Mouse (Mus musculus) spleen, adult 2 months (tissue): ENCODE results near the gene Uts2. TPM values are rescaled to one million over a fixed set of nuclear protein-coding genes. Genes with fewer than 3 reads are reported as not detected.

Experiments used
- DNase-seq, 2 experiments: peaks; one replicate each; pipeline versions ENCODE4 v3.0.0 to v3.0.0-alpha.2; 2012 to 2021; ENCODE audit warnings: low spot score in 2 of 2, low read depth in 1 of 2
- H3K27ac ChIP-seq: fragments of 200-500 bp; 2 replicates; pipeline ENCODE4 v1.5.1; 2012; ENCODE audit warnings: low read length, inconsistent platforms; ENCODE audit not compliant: insufficient read depth
- H3K27me3 ChIP-seq: fragments of 200-500 bp; 2 replicates; pipeline ENCODE4 v1.6.1; 2012; ENCODE audit warnings: mild to moderate bottlenecking, moderate library complexity, low read length, inconsistent platforms; ENCODE audit not compliant: control insufficient read depth, insufficient read depth
- H3K36me3 ChIP-seq: fragments of 200-500 bp; 2 replicates; pipeline ENCODE4 v1.6.1; 2012; ENCODE audit warnings: mild to moderate bottlenecking, low read length, inconsistent platforms; ENCODE audit not compliant: control insufficient read depth, insufficient read depth
- H3K4me1 ChIP-seq: fragments of 200-500 bp; 2 replicates; pipeline ENCODE4 v1.6.1; 2011; ENCODE audit warnings: inconsistent platforms; ENCODE audit not compliant: control insufficient read depth, insufficient read depth, insufficient read length
- H3K4me3 ChIP-seq: fragments of 200-500 bp; 2 replicates; pipeline ENCODE4 v1.5.1; 2011; ENCODE audit warnings: mild to moderate bottlenecking, inconsistent platforms; ENCODE audit not compliant: insufficient read depth, insufficient read length; ENCODE audit errors: extremely low read depth
- CTCF ChIP-seq: fragments of 200-500 bp; IDR thresholded peaks from 2 replicates; pipeline ENCODE4 v1.5.1; 2011; ENCODE audit warnings: mild to moderate bottlenecking, inconsistent platforms; ENCODE audit not compliant: insufficient read depth, insufficient read length, insufficient replicate concordance; ENCODE audit errors: extremely low read depth
- POLR2A ChIP-seq: fragments of 200-500 bp; IDR thresholded peaks from 2 replicates; pipeline ENCODE4 v1.6.1; 2011; ENCODE audit warnings: low read depth, low read length, inconsistent platforms
- WGBS: fragments of 180-500 bp; shearing (Covaris S2); methylation state at CpG from one replicate; pipeline ENCODE4 v1.1.7; 2018; 5-methylcytosine and 5-hydroxymethylcytosine counted together
- polyA plus RNA-seq: library from polyadenylated mRNA; depleted of rRNA; stranded (reverse); fragments of >200 nt; gene quantifications from 2 replicates; pipeline ENCODE4 v1.2.3, GENCODE M21; 2012

The Uts2 gene
- polyA plus RNA-seq, 1 experiment: not detected

DNA sequence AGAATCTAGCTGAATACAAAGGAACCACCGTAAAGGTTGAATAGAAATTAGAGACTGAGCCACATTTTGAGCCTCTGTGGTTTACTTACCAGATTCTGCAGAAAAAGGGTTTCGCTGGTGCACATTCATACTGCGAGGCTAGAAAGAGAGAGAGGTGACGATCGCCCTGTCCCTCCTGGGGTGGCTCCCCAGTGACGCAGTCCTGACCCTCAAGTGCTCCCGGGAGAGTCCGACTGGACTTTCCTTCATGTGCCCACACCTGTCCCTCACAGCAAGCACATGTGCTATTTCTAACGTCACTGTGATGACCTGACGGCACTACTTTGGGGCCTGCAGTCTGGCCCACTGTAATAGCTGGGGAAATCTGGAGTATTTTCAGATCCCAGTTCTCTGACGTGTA lies 40.9 kb downstream of the Uts2 start:
- no peak overlapping the region for H3K27ac ChIP-seq
- H3K27me3 ChIP-seq: no peaks in the 10 kb centered on the region
- no peak for TF ChIP-seq POLR2A
- no peak for TF ChIP-seq CTCF
- WGBS: 94% methylated on average over 11 of the region's 11 CpGs
- no peak overlapping the region for H3K4me3 ChIP-seq
- H3K4me1 ChIP-seq: no peaks in the 10 kb centered on the region
- no peak for DNase-seq
- H3K36me3 ChIP-seq: no peaks in the 10 kb centered on the region

GRCm38 (mm10) chr4:151041506-151041905 lies 44.6 kb downstream of the Uts2 start:
- H3K4me3 ChIP-seq: no peak overlapping the region
- no peak for DNase-seq
- TF ChIP-seq CTCF (no peak), POLR2A (no peak)
- 90% methylated on average over 5 of the region's 5 CpGs for WGBS
- no peak overlapping the region for H3K27ac ChIP-seq
- H3K36me3 ChIP-seq: no peaks in the 10 kb centered on the region
- H3K4me1 ChIP-seq: no peaks in the 10 kb centered on the region; the same call in 1 of the 2 replicates
- peaks cover 3% of the 10 kb centered on the region; the same call in 1 of the 2 replicates for H3K27me3 ChIP-seq

DNA sequence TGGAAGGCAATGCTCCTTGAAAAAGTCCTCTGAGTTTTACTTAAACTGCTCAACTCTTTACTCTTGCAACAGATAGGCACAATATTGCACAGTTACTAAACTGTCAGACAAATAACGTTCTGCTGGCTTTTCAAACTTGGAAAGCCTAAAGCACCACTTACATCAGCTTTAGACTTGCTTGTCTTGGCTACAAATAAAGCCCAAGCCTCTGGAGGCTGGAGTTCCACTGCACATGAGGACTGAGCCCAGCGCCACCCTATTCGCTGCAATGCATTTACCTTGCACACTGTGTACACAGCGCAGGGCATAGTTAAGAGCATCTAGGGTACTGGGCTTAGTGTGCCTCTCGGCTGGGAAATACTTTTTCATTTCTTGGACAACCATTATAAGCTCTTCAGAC lies 46.4 kb downstream of the Uts2 start:
- no peak overlapping the region for H3K4me3 ChIP-seq
- peaks cover 6% of the 10 kb centered on the region for H3K36me3 ChIP-seq
- H3K27ac ChIP-seq: no peak overlapping the region
- no peaks in the 10 kb centered on the region; the same call in 1 of the 2 replicates for H3K4me1 ChIP-seq
- TF ChIP-seq CTCF (no peak), POLR2A (no peak)
- peaks cover 3% of the 10 kb centered on the region; the same call in 1 of the 2 replicates for H3K27me3 ChIP-seq
- no peak for DNase-seq
- WGBS: 75% methylated on average over 5 of the region's 5 CpGs

- Histone ChIP-seq H3K36me3 (peaks cover 8% of the 10 kb centered on the region), H3K27ac (peak within 1 kb of the TSS; percentile 73), H3K27me3 (peaks cover 3% of the 10 kb centered on the region; the same call in 1 of the 2 replicates), H3K4me1 (no peaks in the 10 kb centered on the region; the same call in 1 of the 2 replicates), H3K4me3 (peak within 1 kb of the TSS; percentile 68)
- DNase-seq: peak; percentile 81 to 92
- TF ChIP-seq POLR2A: peak; percentile 33
- no peak for TF ChIP-seq CTCF
- under 1% methylated on average over 79 of the region's 79 CpGs for WGBS
Observed at GRCm38 (mm10) chr4:151044037-151044943, 47.4 kb downstream of the Uts2 start, which contains the start of gene Per3. TSS of gene Per3 (minus strand) at chr4:151044665.

DNA sequence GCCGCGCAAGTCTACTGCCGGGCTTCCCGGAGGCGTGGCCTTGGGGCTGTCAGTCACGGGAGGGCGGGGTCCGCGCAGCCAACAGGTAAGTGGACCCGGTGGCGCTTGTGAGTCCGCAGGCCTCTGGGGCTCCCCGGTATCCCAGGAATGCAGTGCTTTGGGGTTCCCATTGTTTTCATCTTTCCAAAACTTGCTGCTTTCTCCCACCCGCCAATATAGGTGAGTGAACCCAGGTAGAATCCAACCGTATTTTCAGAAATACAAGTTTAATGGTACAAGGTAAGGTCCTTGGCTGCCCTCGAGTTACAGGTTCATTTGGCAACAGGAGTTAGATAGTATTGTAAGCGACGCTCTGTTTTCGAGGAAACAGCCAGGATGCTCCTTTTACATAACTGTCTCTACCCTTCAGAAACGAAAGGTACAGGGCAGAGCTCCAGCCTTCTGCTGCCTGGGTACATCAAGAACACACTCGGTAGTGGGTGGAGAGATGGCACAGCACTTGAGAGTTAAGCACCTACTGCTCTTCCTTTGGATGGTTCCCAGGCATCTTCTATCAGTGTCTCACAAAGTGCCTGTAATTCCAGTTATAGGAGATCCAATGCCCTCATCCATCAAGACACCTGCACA lies 48.2 kb downstream of the Uts2 start:
- WGBS: 6% methylated on average over 21 of the region's 21 CpGs
- Histone ChIP-seq H3K27ac (no peak overlapping the region; the same call in 1 of the 2 replicates), H3K36me3 (peaks cover 15% of the 10 kb centered on the region), H3K4me1 (no peaks in the 10 kb centered on the region; the same call in 1 of the 2 replicates), H3K4me3 (peak overlapping the region; percentile 56), H3K27me3 (peaks cover 3% of the 10 kb centered on the region; the same call in 1 of the 2 replicates)
- DNase-seq: no peak
- TF ChIP-seq CTCF (no peak), POLR2A (no peak)

- 91% methylated on average over 3 of the region's 3 CpGs for WGBS
Observed at GRCm38 (mm10) chr4:151046524-151046923, 49.6 kb downstream of the Uts2 start.

More at GRCm38 (mm10) chr4:151046524-151046923, 49.6 kb downstream of the Uts2 start:
- Histone ChIP-seq H3K27ac (no peak overlapping the region), H3K27me3 (peaks cover 3% of the 10 kb centered on the region; the same call in 1 of the 2 replicates), H3K4me1 (no peaks in the 10 kb centered on the region; the same call in 1 of the 2 replicates), H3K36me3 (peaks cover 16% of the 10 kb centered on the region), H3K4me3 (no peak overlapping the region)
- no peak for DNase-seq
- no peak for TF ChIP-seq POLR2A
- no peak for TF ChIP-seq CTCF
